Mouse (Mus musculus) left cerebral cortex, postnatal 25 days (tissue): ENCODE measurements around the gene Plpp3. TPM values are rescaled to one million over a fixed set of nuclear protein-coding genes. Genes with fewer than 3 reads are reported as not detected.

Experiments
- DNase-seq, 2 experiments: peaks; one replicate each; pipeline ENCODE4 v3.0.0; 2022; ENCODE audit warnings: low spot score in 2 of 2, mixed read lengths in 1 of 2
- intact Hi-C: fragments of 180-260 bp; cut with DNase I; formaldehyde crosslinking; loops from one replicate; pipeline ENCODE4 v1.15.1; 2025
- total RNA-seq, 2 experiments: library from RNA; stranded (reverse); gene quantifications; 2 replicates each; pipeline ENCODE4 v1.2.3; 2021

The Plpp3 gene
- total RNA-seq, 2 experiments from 2014 or later, result 163 to 170 TPM

DNA sequence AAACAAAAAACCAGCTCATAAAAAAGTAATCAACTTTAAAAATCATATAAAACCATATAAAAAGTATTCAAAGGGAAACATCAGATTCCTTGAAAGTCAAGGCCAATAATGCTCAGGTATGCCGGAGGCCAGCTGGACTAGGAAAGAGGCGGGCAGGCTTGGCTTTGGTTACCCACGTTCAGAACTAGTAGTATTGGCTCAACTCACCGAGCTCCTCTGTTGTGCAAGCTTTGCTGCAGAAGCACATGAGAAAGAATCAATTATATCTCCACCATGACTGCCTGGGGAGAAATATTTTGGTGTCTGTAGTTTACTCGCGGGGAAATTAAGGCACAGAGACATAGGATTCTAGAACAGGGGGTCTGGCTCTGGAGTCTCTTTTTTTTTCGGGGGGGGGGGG lies 866 bp upstream of the Plpp3 start:
- DNase-seq, result no peak
- intact Hi-C loops, result loop anchor here (10.0 kb wide), 1 partner anchor 1219 kb away; no protein-coding TSS in a partner anchor

GRCm38 (mm10) chr4:105156955-105157275 lies 232 bp upstream of the Plpp3 start:
- DNase-seq, result no peak
- intact Hi-C loops, result loop anchor here (10.0 kb wide), 1 partner anchor 1218 kb away; no protein-coding TSS in a partner anchor

GRCm38 (mm10) chr4:105158169-105158555 lies 1.0 kb downstream of the Plpp3 start:
- peak; percentile 64 to 69 for DNase-seq
- intact Hi-C loops, result loop anchor here (10.0 kb wide), 1 partner anchor 1217 kb away; no protein-coding TSS in a partner anchor

- intact Hi-C loops, result loop anchor here (10.0 kb wide), 1 partner anchor 1216 kb away; no protein-coding TSS in a partner anchor
- DNase-seq, result no peak
Observed at GRCm38 (mm10) chr4:105158651-105159530, 1.7 kb downstream of the Plpp3 start.

- no peak for DNase-seq
- intact Hi-C loops, result loop anchor here (10.0 kb wide), 1 partner anchor 1215 kb away; no protein-coding TSS in a partner anchor
Observed at GRCm38 (mm10) chr4:105159531-105159870, 2.4 kb downstream of the Plpp3 start.

GRCm38 (mm10) chr4:105160470-105160869 lies 3.3 kb downstream of the Plpp3 start:
- DNase-seq, result no peak
- intact Hi-C loops, result no loop called here

DNA sequence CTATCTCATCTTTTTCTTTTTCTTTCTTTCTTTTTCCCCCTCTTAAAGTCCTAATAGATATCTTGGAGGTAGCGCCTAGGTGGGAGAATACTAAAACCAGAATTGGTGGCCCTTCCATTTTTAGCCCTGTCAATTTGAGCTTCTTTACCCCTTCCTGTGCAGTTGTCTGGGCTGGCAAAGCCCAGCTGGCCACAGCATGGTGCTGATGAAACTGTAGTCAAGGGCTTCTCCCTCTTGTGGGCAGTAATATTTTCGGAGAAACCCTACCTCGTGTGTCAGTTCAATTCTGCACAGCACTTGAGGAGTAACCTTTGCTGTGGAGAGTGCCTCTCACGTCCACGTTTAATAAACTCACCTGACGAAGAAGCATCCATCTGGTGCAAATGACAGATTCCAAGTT lies 4.9 kb downstream of the Plpp3 start:
- DNase-seq, result no peak
- intact Hi-C loops, result no loop called here

DNA sequence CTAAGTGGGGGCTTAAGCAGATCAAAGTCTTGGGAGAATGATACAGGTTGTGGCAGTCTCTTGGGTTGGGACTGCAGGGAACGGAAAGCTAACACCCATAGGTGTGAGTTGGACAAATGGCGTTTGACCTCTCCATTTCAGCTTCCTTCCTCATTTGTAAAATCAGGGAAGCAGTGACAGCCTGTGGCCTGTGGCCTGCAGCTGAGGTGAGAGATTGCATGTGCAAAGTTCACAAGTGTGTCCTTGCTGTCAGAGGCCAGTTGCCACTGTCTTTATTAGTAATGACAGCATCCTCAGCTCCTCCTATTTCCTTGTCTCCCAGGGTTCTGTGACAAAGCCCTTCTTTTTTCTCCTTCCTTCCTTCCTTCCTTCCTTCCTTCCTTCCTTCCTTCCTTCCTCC lies 5.5 kb downstream of the Plpp3 start:
- DNase-seq, result no peak
- intact Hi-C loops, result no loop called here

DNA sequence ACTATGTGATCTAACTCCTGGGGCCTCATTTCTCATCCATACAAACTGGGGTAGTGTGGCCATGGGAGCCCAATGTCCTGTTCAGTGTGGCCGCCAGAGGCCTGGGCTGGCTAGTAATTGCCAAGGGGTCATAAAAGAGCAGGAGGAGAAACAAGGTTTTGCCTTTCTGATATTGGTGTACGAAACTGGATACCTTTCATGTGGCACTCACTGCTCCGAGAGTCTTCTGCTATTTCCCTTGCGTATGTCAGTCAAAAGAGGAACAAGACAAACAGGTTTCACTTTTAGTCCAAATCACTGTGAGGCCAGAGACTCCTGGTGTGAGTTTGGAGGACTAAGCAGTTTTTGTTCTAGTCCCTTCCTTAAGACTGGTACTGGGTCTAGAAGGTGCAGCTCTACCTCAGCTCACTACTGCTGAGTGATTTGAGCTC lies 6.8 kb downstream of the Plpp3 start:
- intact Hi-C loops, result no loop called here
- DNase-seq, result no peak

DNA sequence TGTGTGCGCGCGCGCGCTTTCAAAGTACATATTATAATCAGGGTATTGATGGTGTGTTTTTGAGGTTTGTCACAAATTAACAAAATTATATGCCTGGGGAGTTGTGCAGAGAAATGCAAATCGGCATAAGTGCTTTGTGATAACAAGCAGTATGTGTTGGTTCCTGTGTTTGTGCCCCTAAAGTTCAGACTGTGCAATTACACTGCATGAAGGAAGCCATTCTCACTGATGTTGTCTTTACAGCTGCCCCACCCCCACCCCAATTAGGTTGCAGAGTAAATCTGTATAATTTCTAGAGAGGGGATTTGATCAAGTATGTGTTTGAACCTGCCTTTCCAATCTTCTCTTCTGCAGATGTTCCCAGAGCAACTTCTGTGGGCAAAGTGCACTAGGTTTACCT lies 7.8 kb downstream of the Plpp3 start:
- intact Hi-C loops, result no loop called here
- DNase-seq, result no peak

GRCm38 (mm10) chr4:105169093-105169571 lies 12.0 kb downstream of the Plpp3 start:
- DNase-seq, result no peak
- intact Hi-C loops, result no loop called here

DNA sequence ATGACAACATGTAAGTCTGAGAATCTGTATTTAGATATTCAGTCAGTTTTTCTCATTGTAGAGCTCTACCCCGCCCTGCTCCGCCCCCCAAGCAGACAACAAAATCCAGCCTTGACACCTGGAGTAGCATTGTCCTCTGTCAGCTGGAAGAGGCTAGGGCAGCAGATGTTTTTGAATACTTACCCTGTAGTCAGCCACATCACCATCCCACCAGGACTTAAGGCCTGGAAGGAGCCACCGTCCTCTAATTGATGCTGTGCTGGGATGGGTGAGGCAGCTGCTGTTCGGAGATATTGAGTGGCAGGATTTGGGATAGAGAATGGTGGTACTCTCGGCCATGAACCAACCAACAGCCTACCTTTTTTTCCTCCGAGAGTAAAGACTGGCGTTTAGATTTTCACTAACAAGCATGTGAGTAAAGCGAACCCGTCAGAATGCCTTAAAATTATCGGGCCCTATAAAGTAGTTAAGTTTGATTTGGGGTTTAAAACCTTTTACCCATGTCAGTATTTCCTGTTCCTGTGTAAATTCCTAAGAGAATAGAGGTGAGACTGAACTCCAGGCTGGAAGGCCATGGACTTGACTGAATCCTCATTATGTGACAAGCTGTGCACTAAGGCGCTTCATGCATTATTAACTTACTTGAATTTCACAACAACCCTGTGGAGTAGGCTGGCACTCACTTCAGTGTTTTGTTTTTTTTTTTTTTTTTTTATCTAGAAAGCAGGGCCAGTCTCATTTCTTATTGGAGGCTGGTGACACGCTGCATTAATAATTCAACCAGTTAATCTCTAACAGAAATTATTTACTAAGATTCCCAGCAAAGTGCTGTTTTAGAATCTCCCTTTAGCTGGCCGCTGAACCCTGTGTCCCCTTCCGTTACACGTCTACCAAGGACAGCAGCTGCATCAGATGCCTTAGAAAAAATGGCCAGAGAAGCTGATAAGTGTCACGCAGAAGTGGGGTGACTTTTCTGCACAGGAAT lies 13.0 kb downstream of the Plpp3 start:
- intact Hi-C loops, result no loop called here
- no peak for DNase-seq

GRCm38 (mm10) chr4:105170811-105171401 lies 13.8 kb downstream of the Plpp3 start:
- intact Hi-C loops, result no loop called here
- DNase-seq, result peak in 1 of 2 experiments; percentile 33

DNA sequence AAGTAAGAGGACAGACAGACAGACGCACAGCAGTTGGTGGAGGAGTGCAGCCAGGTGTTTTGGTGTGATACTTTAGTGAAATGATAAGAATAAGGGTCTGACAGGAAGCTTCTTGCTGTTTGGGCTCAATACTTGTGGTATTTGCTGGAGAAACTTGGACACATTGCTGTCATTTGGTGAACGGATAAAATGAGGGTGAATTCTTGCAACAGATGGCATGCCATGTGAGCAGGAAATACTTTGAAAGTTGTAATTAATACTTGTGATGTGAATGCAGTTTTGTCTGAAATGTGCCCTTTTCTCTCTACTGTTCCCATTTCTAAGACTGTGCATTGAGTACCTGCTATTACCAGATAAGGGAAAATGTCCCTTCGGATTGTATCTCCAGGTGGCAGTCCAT lies 14.3 kb downstream of the Plpp3 start:
- no peak for DNase-seq
- intact Hi-C loops, result no loop called here

DNA sequence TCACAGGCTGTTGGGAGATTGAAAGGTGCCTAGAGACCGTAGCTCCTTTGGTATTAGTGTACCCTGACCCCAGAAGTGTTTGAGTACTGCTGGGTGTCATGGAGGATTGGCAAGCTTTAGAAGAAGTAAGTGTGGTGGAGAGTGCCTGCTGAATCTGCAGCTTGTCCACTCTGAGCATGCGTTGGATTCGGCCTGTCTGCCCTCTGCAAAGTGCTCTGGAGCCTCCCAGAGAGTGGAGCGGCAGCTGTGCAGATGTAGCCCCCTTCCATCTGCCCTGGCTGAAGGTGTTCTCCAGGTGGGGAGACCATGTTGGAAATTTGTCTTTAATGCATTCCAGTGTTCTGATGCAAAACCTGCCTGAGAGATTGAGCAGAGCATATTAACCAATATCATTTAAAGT lies 17.6 kb downstream of the Plpp3 start:
- no peak for DNase-seq
- intact Hi-C loops, result no loop called here

- intact Hi-C loops, result no loop called here
- peak; percentile 50 to 73 for DNase-seq
Observed at GRCm38 (mm10) chr4:105175255-105176035, 18.3 kb downstream of the Plpp3 start.

DNA sequence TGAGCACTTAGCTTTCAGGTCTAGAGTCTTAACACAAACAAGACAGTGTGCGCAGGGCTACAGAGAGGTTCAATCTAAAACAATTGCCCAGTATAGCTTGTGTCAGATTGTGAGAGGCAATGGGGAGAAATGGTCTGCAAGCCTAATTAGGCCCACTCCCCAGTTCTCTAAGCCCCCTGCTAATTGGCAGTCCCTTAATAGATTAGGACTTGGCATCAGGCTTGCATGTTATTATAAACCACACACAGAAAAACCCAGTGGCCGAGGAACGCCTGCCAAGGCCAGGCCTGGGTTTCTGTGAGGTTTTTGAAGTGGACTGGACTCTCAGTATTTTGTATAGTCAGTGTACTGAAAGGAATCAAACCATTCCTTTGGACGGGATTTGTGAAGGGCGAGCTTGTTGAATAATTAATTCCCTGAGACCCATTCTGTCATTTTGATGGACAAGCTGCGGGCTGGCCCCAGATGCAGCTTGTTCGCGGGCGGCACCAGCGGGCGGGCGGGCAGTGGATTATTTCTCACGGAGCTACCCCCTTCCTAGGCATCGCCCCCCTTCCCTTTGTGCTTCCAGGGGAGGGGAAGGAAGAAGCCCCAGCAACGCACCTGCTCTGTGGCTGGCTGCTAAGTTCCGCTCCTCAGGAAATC lies 24.0 kb downstream of the Plpp3 start:
- DNase-seq, result peak; percentile 51 to 75
- intact Hi-C loops, result no loop called here

GRCm38 (mm10) chr4:105181659-105182167 lies 24.6 kb downstream of the Plpp3 start:
- intact Hi-C loops, result no loop called here
- DNase-seq, result no peak
